Mouse (Mus musculus): ENCODE results near the gene Sapcd1. TPM values are rescaled to one million over a fixed set of nuclear protein-coding genes. Genes with fewer than 3 reads are reported as not detected.
"Not testable (repeated sequence)": the region's sequence is repeated elsewhere in the genome, so short reads cannot be mapped to it uniquely, and the experiment has no call there.

Gene Sapcd1
- polyA plus RNA-seq, 2 experiments, result 2.5 to 2.7 TPM

GRCm38 (mm10) chr17:35009586-35009985, 18.2 kb downstream of the Sapcd1 start:
- H3K9me3 ChIP-seq (ENCODE audit: control insufficient read depth, low read length), result no peaks in the 10 kb centered on the region
- no peak for TF ChIP-seq EP300 (IDR thresholded peaks at IDR 0.05; ENCODE audit: low read depth)
- no peak for TF ChIP-seq CTCF (IDR thresholded peaks at IDR 0.05; ENCODE audit: low read depth)
- H3K36me3 ChIP-seq (replicated peaks; ENCODE audit: control insufficient read depth, insufficient read depth, low read depth), result peaks cover 89% of the 10 kb centered on the region
- H3K9ac ChIP-seq (replicated peaks), result no peak overlapping the region
- ATAC-seq (ENCODE audit: insufficient read depth) (no peak), DNase-seq (ENCODE audit: low read depth in 3 of 3, low spot score in 3 of 3) (no peak)
- no peaks in the 10 kb centered on the region for H3K4me1 ChIP-seq (replicated peaks; ENCODE audit: control insufficient read depth in 2 of 2, insufficient read depth in 2 of 2, low read length in 1 of 2)
- no peak overlapping the region for H3K4me2 ChIP-seq (ENCODE audit: low read depth)
- no peak overlapping the region for H3K27ac ChIP-seq
- no peaks in the 10 kb centered on the region for H3K27me3 ChIP-seq (ENCODE audit: control insufficient read depth, insufficient read depth, low read length)
- H3K4me3 ChIP-seq (ENCODE audit: insufficient read depth in 1 of 2, low read depth in 2 of 2, low read length in 2 of 2), result no peak overlapping the region
- 82% methylated on average over 7 of the region's 7 CpGs for WGBS (ENCODE audit: insufficient replicate concordance)

GRCm38 (mm10) chr17:35007387-35007991, 20.3 kb downstream of the Sapcd1 start:
- H3K27ac ChIP-seq, result no peak overlapping the region
- no peak overlapping the region for H3K4me3 ChIP-seq (ENCODE audit: insufficient read depth in 1 of 2, low read depth in 2 of 2, low read length in 2 of 2)
- H3K9ac ChIP-seq (replicated peaks), result no peak overlapping the region
- ATAC-seq (ENCODE audit: insufficient read depth) (no peak), DNase-seq (ENCODE audit: low read depth in 3 of 3, low spot score in 3 of 3) (no peak)
- H3K9me3 ChIP-seq (ENCODE audit: control insufficient read depth, low read length), result no peaks in the 10 kb centered on the region
- TF ChIP-seq CTCF (IDR thresholded peaks at IDR 0.05; ENCODE audit: low read depth), result peak; percentile 14; the same call in 1 of the 2 replicates
- no peak for TF ChIP-seq EP300 (IDR thresholded peaks at IDR 0.05; ENCODE audit: low read depth)
- 83% methylated on average over 7 of the region's 7 CpGs for WGBS (ENCODE audit: insufficient replicate concordance)
- no peaks in the 10 kb centered on the region for H3K27me3 ChIP-seq (ENCODE audit: control insufficient read depth, insufficient read depth, low read length)
- no peak overlapping the region for H3K4me2 ChIP-seq (ENCODE audit: low read depth)
- H3K36me3 ChIP-seq (replicated peaks; ENCODE audit: control insufficient read depth, insufficient read depth, low read depth), result peaks cover 76% of the 10 kb centered on the region
- H3K4me1 ChIP-seq (replicated peaks; ENCODE audit: control insufficient read depth in 2 of 2, insufficient read depth in 2 of 2, low read length in 1 of 2), result peaks cover 14 to 17% of the 10 kb centered on the region in 2 experiments

- not testable (repeated sequence) for H3K4me3 ChIP-seq (ENCODE audit: insufficient read depth in 1 of 2, low read depth in 2 of 2, low read length in 2 of 2)
- H3K36me3 ChIP-seq (replicated peaks; ENCODE audit: control insufficient read depth, insufficient read depth, low read depth), result peaks cover 61% of the 10 kb centered on the region
Observed at GRCm38 (mm10) chr17:35005902-35006301, 21.9 kb downstream of the Sapcd1 start.

DNA sequence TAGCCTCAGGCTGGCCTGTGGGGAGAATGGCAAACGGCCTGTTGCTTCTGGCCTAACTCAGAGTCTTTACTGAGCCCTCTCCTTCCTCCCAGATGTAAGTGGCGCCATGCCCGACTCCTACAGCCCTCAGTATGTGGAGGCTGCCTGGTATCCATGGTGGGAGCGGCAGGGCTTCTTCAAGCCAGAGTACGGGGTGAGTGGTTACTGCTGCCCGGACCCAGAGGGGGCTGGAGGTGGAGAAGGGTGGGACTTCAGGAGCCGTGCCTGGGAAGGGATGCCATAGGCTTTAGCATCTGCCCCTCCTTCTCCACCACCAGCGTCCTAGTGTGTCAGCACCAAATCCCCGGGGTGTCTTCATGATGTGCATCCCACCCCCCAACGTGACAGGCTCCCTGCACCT, 22.7 kb downstream of the Sapcd1 start:
- peaks cover 14 to 21% of the 10 kb centered on the region in 2 experiments for H3K4me1 ChIP-seq (replicated peaks; ENCODE audit: control insufficient read depth in 2 of 2, insufficient read depth in 2 of 2, low read length in 1 of 2)
- no peak overlapping the region for H3K27ac ChIP-seq
- whole genome bisulfite sequencing (ENCODE audit: insufficient replicate concordance), result 84% methylated on average over 10 of the region's 10 CpGs
- H3K36me3 ChIP-seq (replicated peaks; ENCODE audit: control insufficient read depth, insufficient read depth, low read depth), result peaks cover 53% of the 10 kb centered on the region
- no peak for TF ChIP-seq CTCF (IDR thresholded peaks at IDR 0.05; ENCODE audit: low read depth)
- no peak for TF ChIP-seq EP300 (IDR thresholded peaks at IDR 0.05; ENCODE audit: low read depth)
- H3K9me3 ChIP-seq (ENCODE audit: control insufficient read depth, low read length), result no peaks in the 10 kb centered on the region
- H3K4me3 ChIP-seq (ENCODE audit: insufficient read depth in 1 of 2, low read depth in 2 of 2, low read length in 2 of 2), result no peak overlapping the region
- DNase-seq (ENCODE audit: low read depth in 3 of 3, low spot score in 3 of 3) (no peak), ATAC-seq (ENCODE audit: insufficient read depth) (no peak)
- H3K27me3 ChIP-seq (ENCODE audit: control insufficient read depth, insufficient read depth, low read length), result no peaks in the 10 kb centered on the region
- H3K9ac ChIP-seq (replicated peaks), result no peak overlapping the region
- no peak overlapping the region for H3K4me2 ChIP-seq (ENCODE audit: low read depth)

More at GRCm38 (mm10) chr17:35005902-35006301, 21.9 kb downstream of the Sapcd1 start:
- 92% methylated on average over 4 of the region's 5 CpGs for WGBS (ENCODE audit: insufficient replicate concordance)
- H3K4me1 ChIP-seq (replicated peaks; ENCODE audit: control insufficient read depth in 2 of 2, insufficient read depth in 2 of 2, low read length in 1 of 2), result peaks cover 14 to 21% of the 10 kb centered on the region in 2 experiments
- H3K27ac ChIP-seq; H3K4me2 ChIP-seq (ENCODE audit: low read depth); H3K9me3 ChIP-seq (ENCODE audit: control insufficient read depth, low read length); H3K27me3 ChIP-seq (ENCODE audit: control insufficient read depth, insufficient read depth, low read length); DNase-seq (ENCODE audit: low read depth in 3 of 3, low spot score in 3 of 3); ATAC-seq (ENCODE audit: insufficient read depth); H3K9ac ChIP-seq (replicated peaks): not testable (repeated sequence)

GRCm38 (mm10) chr17:35004075-35004717, 23.6 kb downstream of the Sapcd1 start:
- Histone ChIP-seq H3K9ac (replicated peaks) (no peak overlapping the region), H3K4me2 (ENCODE audit: low read depth) (peak overlapping the region; percentile 88), H3K27me3 (ENCODE audit: control insufficient read depth, insufficient read depth, low read length) (no peaks in the 10 kb centered on the region), H3K4me1 (replicated peaks; ENCODE audit: control insufficient read depth in 2 of 2, insufficient read depth in 2 of 2, low read length in 1 of 2) (peaks cover 15 to 23% of the 10 kb centered on the region in 2 experiments), H3K9me3 (ENCODE audit: control insufficient read depth, low read length) (no peaks in the 10 kb centered on the region), H3K36me3 (replicated peaks; ENCODE audit: control insufficient read depth, insufficient read depth, low read depth) (peaks cover 45% of the 10 kb centered on the region), H3K4me3 (ENCODE audit: insufficient read depth in 1 of 2, low read depth in 2 of 2, low read length in 2 of 2) (no peak overlapping the region), H3K27ac (no peak overlapping the region)
- ATAC-seq (ENCODE audit: insufficient read depth) (no peak), DNase-seq (ENCODE audit: low read depth in 3 of 3, low spot score in 3 of 3) (no peak)
- WGBS (ENCODE audit: insufficient replicate concordance), result 85% methylated on average over 17 of the region's 17 CpGs
- TF ChIP-seq EP300 (IDR thresholded peaks at IDR 0.05; ENCODE audit: low read depth) (no peak), CTCF (IDR thresholded peaks at IDR 0.05; ENCODE audit: low read depth) (no peak)
